Mouse (Mus musculus) hindbrain, embryonic 16.5 days (tissue): Measurements from ENCODE around the gene Nr5a2. TPM values are rescaled to one million over a fixed set of nuclear protein-coding genes. Genes with fewer than 3 reads are reported as not detected.

Experiments used
- ATAC-seq: fragments of 200-750 bp; cut with Nextera tagmentation; 2 replicates; pipeline ENCODE4 v1.8.0; 2017; ENCODE audit warnings: moderate TSS enrichment, moderate library complexity
- H3K27ac ChIP-seq: fragments of 300-500 bp; sonication (generic); 2 replicates; pipeline ENCODE4 v1.5.1; 2014; ENCODE audit warnings: low read depth, mild to moderate bottlenecking, control low read depth, low read length, moderate library complexity
- H3K27me3 ChIP-seq: fragments of 300-500 bp; sonication (generic); replicated peaks from 2 replicates; pipeline ENCODE4 v1.6.1; 2014; ENCODE audit warnings: low read length; ENCODE audit not compliant: control insufficient read depth, insufficient read depth
- H3K36me3 ChIP-seq: fragments of 300-500 bp; sonication (generic); 2 replicates; pipeline ENCODE4 v1.6.1; 2014; ENCODE audit warnings: mild to moderate bottlenecking, low read length, moderate library complexity, mixed read lengths; ENCODE audit not compliant: control insufficient read depth, insufficient read depth
- H3K4me1 ChIP-seq: fragments of 300-500 bp; sonication (generic); 2 replicates; pipeline ENCODE4 v1.6.1; 2014; ENCODE audit warnings: low read depth, low read length; ENCODE audit not compliant: control insufficient read depth, insufficient read depth
- H3K4me2 ChIP-seq: fragments of 300-500 bp; sonication (generic); 2 replicates; pipeline ENCODE4 v1.6.1; 2014; ENCODE audit warnings: mild to moderate bottlenecking, low read length, control low read depth, moderate library complexity
- H3K4me3 ChIP-seq: fragments of 300-500 bp; sonication (generic); 2 replicates; pipeline ENCODE4 v1.5.1; 2014; ENCODE audit warnings: mild to moderate bottlenecking, low read length, control low read depth, moderate library complexity
- H3K9ac ChIP-seq: fragments of 300-500 bp; sonication (generic); 2 replicates; pipeline ENCODE4 v1.6.1; 2014; ENCODE audit warnings: low read depth, mild to moderate bottlenecking, control low read depth, low read length, moderate library complexity
- H3K9me3 ChIP-seq: fragments of 300-500 bp; sonication (generic); 2 replicates; pipeline ENCODE4 v1.6.1; 2014; ENCODE audit warnings: mild to moderate bottlenecking, low read length, moderate library complexity; ENCODE audit not compliant: control insufficient read depth
- WGBS: fragments of 180-500 bp; shearing (Covaris S2); extraction: QIAGEN DNeasy Blood & Tissue Kit; methylation state at CpG from one replicate; pipeline ENCODE4 v1.1.7; 2014; 5-methylcytosine and 5-hydroxymethylcytosine counted together
- polyA plus RNA-seq: library from polyadenylated mRNA; unstranded; fragments of >200 nt; fragmentation: Nextera tagmentation; extraction: Ambion mirVana; gene quantifications from 2 replicates; pipeline ENCODE4 v1.2.1, GENCODE M21; 2015

The Nr5a2 gene
- polyA plus RNA-seq, 1 experiment from 2014 or later, result 0.55 TPM

DNA sequence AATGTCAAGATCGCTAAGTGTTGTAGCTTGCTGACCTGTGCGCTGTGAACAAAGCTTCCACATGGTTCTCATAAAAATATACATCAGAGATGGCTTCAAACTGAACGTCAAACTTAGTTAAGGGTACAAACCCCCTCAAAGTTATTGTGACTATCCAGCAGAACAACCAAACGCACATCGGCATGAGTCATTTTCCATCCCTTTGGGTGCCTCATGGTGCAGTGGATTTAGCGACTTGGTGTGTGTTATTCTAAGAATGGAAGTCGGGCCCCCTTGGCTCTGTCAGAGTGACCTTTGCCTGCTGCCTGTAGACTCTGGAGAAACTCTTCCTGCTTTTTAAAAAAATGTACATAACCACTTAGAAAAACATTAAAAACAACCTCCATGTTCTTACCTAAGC is 119.7 kb downstream of the Nr5a2 start:
- Histone ChIP-seq H3K4me1 (no peaks in the 10 kb centered on the region), H3K4me2 (no peak overlapping the region), H3K4me3 (no peak overlapping the region), H3K9me3 (no peaks in the 10 kb centered on the region), H3K27ac (no peak overlapping the region), H3K27me3 (no peaks in the 10 kb centered on the region), H3K36me3 (no peaks in the 10 kb centered on the region), H3K9ac (no peak overlapping the region)
- 80% methylated on average over 7 of the region's 7 CpGs for WGBS
- ATAC-seq, result no peak

DNA sequence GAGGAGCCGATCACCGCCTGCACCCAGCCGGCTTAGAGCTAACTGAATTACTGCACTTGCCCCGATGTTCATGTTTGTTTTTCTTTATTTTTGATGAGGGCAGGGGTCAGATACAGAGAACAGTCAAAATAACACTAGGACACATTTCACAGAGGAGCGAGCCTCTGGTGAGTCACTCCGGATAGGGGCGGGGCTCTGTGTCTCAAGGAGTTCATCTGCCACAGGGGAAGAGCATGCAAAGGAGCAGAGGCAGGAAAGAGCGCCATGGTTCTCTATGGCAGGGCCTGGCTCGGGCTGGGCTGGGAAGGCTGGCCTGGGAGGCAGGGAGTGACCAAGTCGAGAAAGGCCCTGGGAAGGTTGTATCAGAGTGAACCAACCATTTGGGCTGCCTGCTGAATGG is 121.0 kb downstream of the Nr5a2 start:
- Histone ChIP-seq H3K4me1 (no peaks in the 10 kb centered on the region), H3K27ac (no peak overlapping the region), H3K4me2 (no peak overlapping the region), H3K4me3 (no peak overlapping the region), H3K27me3 (no peaks in the 10 kb centered on the region), H3K36me3 (no peaks in the 10 kb centered on the region), H3K9me3 (no peaks in the 10 kb centered on the region), H3K9ac (no peak overlapping the region)
- ATAC-seq, result no peak
- WGBS, result 79% methylated on average over 10 of the region's 10 CpGs

DNA sequence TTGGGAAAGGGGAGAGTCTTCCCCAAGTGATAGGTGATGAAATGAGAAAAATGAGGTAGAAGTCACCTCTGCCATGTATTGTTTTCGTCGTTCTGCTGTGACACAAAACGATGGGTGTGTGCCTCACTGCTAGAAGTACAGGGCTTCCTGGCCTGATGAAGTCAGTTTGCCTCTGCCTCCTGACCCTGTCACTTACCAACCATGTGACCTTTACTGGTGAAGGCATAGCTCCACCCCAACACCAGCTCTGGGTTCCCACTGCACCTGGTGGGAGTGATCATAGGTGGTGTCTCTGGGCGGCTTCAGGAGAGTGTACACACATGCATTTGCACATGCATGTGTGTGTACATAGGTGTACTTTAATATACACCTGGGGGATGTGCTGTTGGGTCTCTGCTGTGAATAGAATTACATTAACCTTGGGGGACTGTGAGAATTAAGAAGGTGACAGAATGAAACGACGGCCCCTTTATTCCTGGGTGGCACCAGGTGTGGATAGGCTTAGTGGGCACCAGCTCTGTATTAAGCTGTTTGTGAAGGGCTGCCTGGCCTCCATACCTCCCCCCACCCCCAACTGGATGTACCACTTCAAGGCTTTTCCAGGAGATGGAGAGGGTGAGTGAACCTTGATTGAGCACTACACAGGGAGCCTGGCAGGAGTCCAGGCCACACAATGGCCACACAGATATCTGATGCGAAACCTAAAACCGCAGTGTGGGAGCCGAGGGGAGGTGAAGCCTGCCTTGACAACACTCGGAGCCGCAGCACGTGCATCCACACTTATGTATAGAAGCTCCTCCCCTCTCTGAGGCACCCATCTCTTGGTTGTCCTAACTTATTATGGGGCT is 127.7 kb downstream of the Nr5a2 start:
- Histone ChIP-seq H3K9ac (no peak overlapping the region), H3K4me1 (no peaks in the 10 kb centered on the region), H3K4me3 (no peak overlapping the region), H3K27me3 (no peaks in the 10 kb centered on the region), H3K27ac (no peak overlapping the region), H3K9me3 (no peaks in the 10 kb centered on the region), H3K4me2 (0 out of 2 replicates have a peak overlapping the region, but pooled peaks have one; percentile 21), H3K36me3 (no peaks in the 10 kb centered on the region)
- 44% methylated on average over 12 of the region's 12 CpGs for WGBS
- 0 out of 2 replicates have a peak, but pooled peaks have one; percentile 27 for ATAC-seq

DNA sequence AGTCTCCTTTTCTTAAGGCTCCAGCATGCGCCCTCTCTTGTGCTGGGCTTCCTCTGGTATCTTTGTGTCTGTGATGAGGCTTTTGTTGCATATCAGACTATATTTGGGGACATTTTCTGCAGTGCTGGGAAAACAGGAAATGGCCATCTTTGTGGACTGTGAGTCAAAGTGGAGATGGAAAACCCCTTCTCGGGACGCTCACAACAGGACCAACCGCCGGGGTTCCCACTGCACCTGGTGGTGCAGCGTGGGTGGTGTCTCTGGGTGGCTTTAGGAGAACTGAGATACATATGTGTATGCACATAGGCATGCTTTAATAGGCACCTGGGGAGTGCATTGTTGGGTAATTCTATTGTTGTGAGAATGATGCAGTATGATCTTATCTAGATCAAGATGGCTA is 129.3 kb downstream of the Nr5a2 start:
- Histone ChIP-seq H3K9ac (no peak overlapping the region), H3K27ac (no peak overlapping the region), H3K4me3 (no peak overlapping the region), H3K9me3 (no peaks in the 10 kb centered on the region), H3K27me3 (no peaks in the 10 kb centered on the region), H3K4me2 (no peak overlapping the region), H3K36me3 (no peaks in the 10 kb centered on the region), H3K4me1 (no peaks in the 10 kb centered on the region)
- ATAC-seq, result no peak
- 97% methylated on average over 6 of the region's 6 CpGs for WGBS

DNA sequence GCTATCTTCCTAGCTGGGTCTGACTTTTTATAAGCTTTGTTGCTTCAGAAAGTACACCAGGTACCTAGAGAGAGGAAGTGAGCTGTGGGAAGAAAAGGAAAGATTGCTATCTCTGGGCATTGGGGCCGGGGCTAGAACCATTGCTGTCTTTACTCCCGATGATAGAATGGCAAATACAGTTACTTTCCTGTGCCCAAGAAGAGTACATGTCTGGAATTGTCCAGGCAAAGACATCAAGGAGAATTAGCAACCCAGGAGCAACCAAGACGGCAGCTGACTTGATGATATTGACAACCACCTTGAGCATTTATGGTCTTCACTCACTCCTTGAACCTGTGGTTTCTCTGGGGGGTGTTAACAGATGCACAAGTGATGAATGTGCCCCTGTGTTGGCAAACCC is 130.3 kb downstream of the Nr5a2 start:
- 94% methylated on average over 3 of the region's 3 CpGs for WGBS
- H3K36me3 ChIP-seq, result no peaks in the 10 kb centered on the region
- no peak for ATAC-seq
- H3K4me1 ChIP-seq, result no peaks in the 10 kb centered on the region
- H3K9ac ChIP-seq, result no peak overlapping the region
- H3K27me3 ChIP-seq, result no peaks in the 10 kb centered on the region
- H3K27ac ChIP-seq, result no peak overlapping the region
- H3K4me2 ChIP-seq, result no peak overlapping the region
- H3K9me3 ChIP-seq, result no peaks in the 10 kb centered on the region
- no peak overlapping the region for H3K4me3 ChIP-seq

DNA sequence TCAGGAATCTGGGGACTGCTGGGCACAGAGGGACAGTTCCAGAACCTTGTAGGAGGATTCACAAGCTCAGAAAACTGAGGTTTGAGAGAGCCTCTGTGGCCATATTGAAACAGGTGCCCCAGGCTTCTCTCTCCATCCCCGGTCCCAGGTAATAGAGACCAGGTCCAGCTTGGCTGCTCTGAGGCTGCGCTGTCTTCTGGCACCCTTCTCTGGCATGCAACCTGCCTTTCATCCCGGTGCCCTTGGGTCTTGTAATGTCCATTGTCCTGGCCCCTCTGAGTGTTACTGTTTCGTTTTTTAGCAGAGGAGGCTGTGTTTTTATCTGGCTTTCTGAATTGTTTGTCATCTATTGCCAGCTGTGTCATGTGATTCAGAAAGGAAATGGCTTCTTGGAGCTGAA is 136.4 kb downstream of the Nr5a2 start:
- Histone ChIP-seq H3K27ac (no peak overlapping the region), H3K4me3 (no peak overlapping the region), H3K4me1 (no peaks in the 10 kb centered on the region), H3K9ac (no peak overlapping the region), H3K27me3 (no peaks in the 10 kb centered on the region), H3K36me3 (no peaks in the 10 kb centered on the region), H3K4me2 (no peak overlapping the region), H3K9me3 (no peaks in the 10 kb centered on the region)
- no peak for ATAC-seq
- WGBS, result 85% methylated on average over 4 of the region's 4 CpGs

DNA sequence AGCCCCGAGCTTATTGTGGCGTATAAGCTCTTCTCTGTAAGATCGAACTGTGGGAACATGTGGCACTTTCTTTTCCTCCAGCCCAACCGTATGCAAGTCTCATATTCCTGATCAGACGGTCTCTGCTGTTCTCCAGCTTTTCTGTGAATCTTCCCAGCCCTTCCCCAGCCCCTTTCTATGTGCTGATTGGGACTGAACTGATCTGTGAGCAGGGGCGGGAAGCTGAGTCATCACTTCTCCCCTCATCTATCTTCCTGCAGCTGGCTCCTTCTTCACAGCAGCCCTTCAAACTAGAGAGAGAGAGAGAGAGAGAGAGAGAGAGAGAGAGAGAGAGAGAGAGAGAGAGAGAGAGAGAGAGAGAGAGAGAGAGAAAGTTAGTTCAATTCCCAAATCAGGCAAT is 159.6 kb downstream of the Nr5a2 start:
- H3K9ac ChIP-seq, result no peak overlapping the region

DNA sequence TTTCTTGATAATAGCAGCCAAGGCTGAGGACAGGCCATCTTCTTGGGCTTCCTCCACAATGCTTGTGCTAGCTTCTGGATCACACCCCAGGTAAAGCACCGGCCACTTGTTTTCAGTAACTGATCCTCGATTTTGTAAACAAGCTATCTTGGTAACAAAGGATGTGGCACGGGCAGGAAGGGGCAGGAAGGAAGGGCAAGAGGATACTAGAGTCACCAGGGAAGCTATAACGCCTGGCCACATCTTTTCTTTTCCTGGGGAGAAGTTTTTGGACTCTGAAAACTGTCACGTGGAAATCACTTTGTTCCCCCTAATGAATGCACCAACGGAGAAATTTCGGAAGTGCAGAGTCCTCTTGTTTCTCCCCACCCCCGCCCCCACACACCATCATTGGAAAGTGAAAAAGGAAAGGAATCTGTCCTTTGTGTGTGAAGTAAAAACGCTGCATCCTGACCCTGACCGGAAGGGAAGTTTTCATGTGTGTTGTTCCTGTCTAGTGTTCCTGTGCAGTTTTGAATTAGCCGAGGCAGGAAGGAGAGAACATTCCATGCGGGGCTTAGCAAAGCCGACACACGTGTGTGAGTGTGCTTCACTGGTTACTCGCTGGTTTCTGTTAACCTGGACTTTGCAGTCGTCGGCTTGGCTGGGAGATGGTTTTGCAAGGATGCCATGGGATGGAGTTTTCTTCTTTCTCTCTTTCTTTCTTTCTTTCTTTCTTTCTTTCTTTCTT is 163.7 kb downstream of the Nr5a2 start:
- Histone ChIP-seq H3K27me3 (no peaks in the 10 kb centered on the region), H3K27ac (no peak overlapping the region), H3K36me3 (no peaks in the 10 kb centered on the region), H3K9ac (no peak overlapping the region), H3K4me2 (no peak overlapping the region), H3K9me3 (no peaks in the 10 kb centered on the region), H3K4me3 (no peak overlapping the region), H3K4me1 (no peaks in the 10 kb centered on the region)
- no peak for ATAC-seq
- WGBS, result 43% methylated on average over 17 of the region's 17 CpGs

More for the DNA sequence above, 159.6 kb downstream of the Nr5a2 start:
- ATAC-seq, result no peak
- H3K36me3 ChIP-seq, result no peaks in the 10 kb centered on the region
- WGBS, result 75% methylated on average over 6 of the region's 6 CpGs
- no peaks in the 10 kb centered on the region for H3K4me1 ChIP-seq
- H3K4me3 ChIP-seq, result no peak overlapping the region
- H3K27me3 ChIP-seq, result no peaks in the 10 kb centered on the region
- H3K27ac ChIP-seq, result no peak overlapping the region
- H3K4me2 ChIP-seq, result no peak overlapping the region
- no peaks in the 10 kb centered on the region for H3K9me3 ChIP-seq
